Mouse (Mus musculus): ENCODE measurements around the gene Cyp4f39.

Gene Cyp4f39

GRCm38 (mm10) chr17:32536051-32536866, 83.7 kb downstream of the Cyp4f39 start, which contains the start of gene Cyp4f16:
Gene Cyp4f16 (plus strand): TSS chr17:32536558.
- peak; percentile 86 to 90 for DNase-seq

GRCm38 (mm10) chr17:32536867-32537250, 84.3 kb downstream of the Cyp4f39 start:
- peak; percentile 26 to 38 for DNase-seq
